Mouse (Mus musculus): ENCODE measurements around the gene Zswim1.

- TF ChIP-seq CTCF (IDR thresholded peaks at IDR 0.05; ENCODE audit: borderline replicate concordance, extremely low read depth, insufficient read depth, insufficient read length) (no peak), POLR2A (IDR thresholded peaks at IDR 0.05; ENCODE audit: borderline replicate concordance, extremely low read depth, insufficient read depth, insufficient read length, poor library complexity, severe bottlenecking) (no peak)
These were observed 35.5 kb downstream of the Zswim1 start for GRCm38 (mm10) chr2:164857842-164858553.
